Mouse (Mus musculus) lung, adult 18-20 months (tissue): ENCODE data around the gene Cep89.

Experiments used
- DNase-seq, 2 experiments: peaks; one replicate each; pipeline ENCODE4 v3.0.0; 2022; ENCODE audit warnings: mixed read lengths in 2 of 2

Gene Cep89

GRCm38 (mm10) chr7:35396542-35397168, at the start of gene Cep89, which contains the start of gene Faap24:
Gene Cep89, plus strand, starts transcription at chr7:35397035.
Gene Faap24, minus strand, starts transcription at chr7:35396836.
- DNase-seq: peak; percentile 95 to 96

- DNase-seq: peak; percentile 46 to 65
Observed at GRCm38 (mm10) chr7:35347918-35348700, 48.7 kb upstream of the Cep89 start.

GRCm38 (mm10) chr7:35349022-35349421, 47.8 kb upstream of the Cep89 start:
- no peak for DNase-seq

- DNase-seq: peak in 1 of 2 experiments; percentile 14
Observed at GRCm38 (mm10) chr7:35349886-35350684, 46.8 kb upstream of the Cep89 start.

- DNase-seq: no peak
Observed at GRCm38 (mm10) chr7:35351155-35351554, 45.7 kb upstream of the Cep89 start.

GRCm38 (mm10) chr7:35353306-35353705, 43.5 kb upstream of the Cep89 start:
- DNase-seq: no peak

- DNase-seq: no peak
Observed at GRCm38 (mm10) chr7:35355303-35355872, 41.4 kb upstream of the Cep89 start.

- no peak for DNase-seq
Observed at GRCm38 (mm10) chr7:35357621-35358020, 39.2 kb upstream of the Cep89 start.

GRCm38 (mm10) chr7:35362253-35362652, 34.6 kb upstream of the Cep89 start:
- no peak for DNase-seq

GRCm38 (mm10) chr7:35362868-35363267, 34.0 kb upstream of the Cep89 start:
- DNase-seq: peak; percentile 29 to 60

GRCm38 (mm10) chr7:35365161-35365910, 31.5 kb upstream of the Cep89 start:
- no peak for DNase-seq

GRCm38 (mm10) chr7:35371096-35371495, 25.7 kb upstream of the Cep89 start:
- no peak for DNase-seq

- no peak for DNase-seq
Observed at GRCm38 (mm10) chr7:35372483-35373017, 24.3 kb upstream of the Cep89 start.

- DNase-seq: peak in 1 of 2 experiments; percentile 42
Observed at GRCm38 (mm10) chr7:35373146-35373989, 23.5 kb upstream of the Cep89 start.

GRCm38 (mm10) chr7:35374265-35374664, 22.6 kb upstream of the Cep89 start:
- DNase-seq: no peak

- no peak for DNase-seq
Observed at GRCm38 (mm10) chr7:35376623-35377022, 20.2 kb upstream of the Cep89 start.

- no peak for DNase-seq
Observed at GRCm38 (mm10) chr7:35379492-35380119, 17.2 kb upstream of the Cep89 start.

- DNase-seq: peak; percentile 20 to 28
Observed at GRCm38 (mm10) chr7:35380351-35380750, 16.5 kb upstream of the Cep89 start.

- DNase-seq: no peak
Observed at GRCm38 (mm10) chr7:35381861-35382260, 15.0 kb upstream of the Cep89 start.

GRCm38 (mm10) chr7:35382706-35383353, 14.0 kb upstream of the Cep89 start:
- peak in 1 of 2 experiments; percentile 23 for DNase-seq
